Mouse (Mus musculus): ENCODE measurements around the gene Pigl. TPM values are rescaled to one million over a fixed set of nuclear protein-coding genes. Genes with fewer than 3 reads are reported as not detected.

Pigl gene
- polyA plus RNA-seq, 1 experiment from 2014 or later = 12.1 TPM

DNA sequence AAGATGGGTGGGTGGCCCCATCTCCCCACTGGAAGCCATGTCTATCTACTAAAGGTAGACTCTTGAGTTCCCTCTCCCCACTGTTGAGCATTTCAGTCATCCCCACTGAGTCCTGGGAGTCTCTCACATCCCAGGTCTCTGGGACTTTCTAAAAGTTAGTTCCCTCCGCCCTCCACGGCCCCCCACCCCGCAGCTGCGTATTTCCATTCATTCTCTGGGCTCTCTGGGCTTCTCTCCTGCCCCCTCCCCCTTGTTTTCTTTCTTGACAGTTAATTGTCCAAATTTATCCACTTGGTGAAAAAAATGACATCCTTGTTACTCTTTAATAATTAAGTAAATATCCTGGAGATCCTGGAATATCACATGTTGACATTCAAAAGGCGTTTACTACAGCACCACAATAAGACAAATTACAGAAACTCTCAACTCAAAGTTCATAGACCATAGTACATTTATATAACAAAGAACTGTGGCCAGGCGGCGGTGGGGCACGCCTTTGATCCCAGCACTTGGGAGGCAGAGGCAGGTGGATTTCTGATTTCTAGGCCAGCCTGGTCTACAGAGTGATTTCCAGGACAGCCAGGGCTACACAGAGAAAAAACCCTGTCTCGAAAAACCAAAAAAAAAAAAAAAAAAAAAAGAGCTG is 17.5 kb upstream of the Pigl start:
- Histone ChIP-seq H3K4me1 (ENCODE audit: control insufficient read depth, insufficient read depth, low read length) (no peaks in the 10 kb centered on the region), H3K27ac (replicated peaks; ENCODE audit: low read depth, low read length) (no peak overlapping the region), H3K36me3 (replicated peaks; ENCODE audit: control insufficient read depth, insufficient read depth, low read depth, low read length) (no peaks in the 10 kb centered on the region; the same call in 1 of the 2 replicates), H3K9ac (replicated peaks; ENCODE audit: low read length) (no peak overlapping the region), H3K27me3 (ENCODE audit: control insufficient read depth, insufficient read depth, low read length) (no peaks in the 10 kb centered on the region), H3K4me2 (ENCODE audit: low read depth, low read length) (no peak overlapping the region), H3K9me3 (replicated peaks; ENCODE audit: control insufficient read depth, low read length) (no peaks in the 10 kb centered on the region), H3K4me3 (ENCODE audit: low read depth, low read length) (no peak overlapping the region)
- DNase-seq (ENCODE audit: low spot score) (no peak), ATAC-seq (replicated peaks; ENCODE audit: insufficient number of reproducible peaks, low FRiP score, low TSS enrichment, low read depth) (no peak)
- 96% methylated on average over 9 of the region's 9 CpGs for WGBS

DNA sequence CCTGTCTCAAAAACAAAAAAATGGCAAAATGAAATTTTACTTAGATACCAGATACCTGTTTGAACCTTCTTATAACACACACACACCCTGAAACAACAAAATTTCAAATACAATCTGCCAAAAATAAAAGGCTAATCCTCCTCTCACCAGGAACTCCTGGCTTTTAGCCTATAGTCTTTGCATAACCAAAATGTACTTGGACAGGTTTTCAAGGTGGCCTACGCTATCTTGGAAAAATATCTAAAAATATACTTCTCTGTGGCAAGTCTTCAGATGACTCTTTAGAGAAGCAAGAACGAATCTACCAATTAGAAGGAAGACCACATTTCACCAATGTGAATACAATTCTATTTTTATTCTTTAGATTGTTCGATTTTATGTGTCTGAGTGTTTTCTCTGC is 12.5 kb upstream of the Pigl start:
- H3K9ac ChIP-seq (replicated peaks; ENCODE audit: low read length) = no peak overlapping the region
- no peak overlapping the region for H3K27ac ChIP-seq (replicated peaks; ENCODE audit: low read depth, low read length)
- 95% methylated on average over 3 of the region's 3 CpGs for whole genome bisulfite sequencing
- H3K27me3 ChIP-seq (ENCODE audit: control insufficient read depth, insufficient read depth, low read length) = no peaks in the 10 kb centered on the region
- no peaks in the 10 kb centered on the region for H3K9me3 ChIP-seq (replicated peaks; ENCODE audit: control insufficient read depth, low read length)
- no peak overlapping the region for H3K4me3 ChIP-seq (ENCODE audit: low read depth, low read length)
- no peaks in the 10 kb centered on the region for H3K36me3 ChIP-seq (replicated peaks; ENCODE audit: control insufficient read depth, insufficient read depth, low read depth, low read length)
- no peak for DNase-seq (ENCODE audit: low spot score)
- no peaks in the 10 kb centered on the region for H3K4me1 ChIP-seq (ENCODE audit: control insufficient read depth, insufficient read depth, low read length)
- ATAC-seq (replicated peaks; ENCODE audit: insufficient number of reproducible peaks, low FRiP score, low TSS enrichment, low read depth) = no peak
- H3K4me2 ChIP-seq (ENCODE audit: low read depth, low read length) = no peak overlapping the region

DNA sequence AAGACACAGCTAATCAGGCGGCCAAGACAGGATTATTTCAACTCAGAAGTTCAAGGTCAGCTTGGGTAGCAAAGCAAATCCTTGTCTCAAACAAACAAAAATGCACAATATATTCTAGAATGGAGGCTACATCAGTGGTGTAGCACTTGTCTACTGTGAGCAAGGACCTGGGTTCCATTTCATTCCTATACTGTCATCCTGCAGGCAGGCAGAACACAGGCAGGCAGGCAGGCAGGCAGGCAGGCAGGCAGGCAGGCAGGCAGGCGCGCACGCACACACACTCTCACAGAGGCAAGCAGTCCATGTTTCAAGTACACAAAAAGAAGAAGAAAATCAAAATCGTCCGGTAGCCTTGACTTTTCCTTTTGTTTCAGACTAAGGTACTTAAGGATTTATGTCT is 9.3 kb upstream of the Pigl start:
- no peak for ATAC-seq (replicated peaks; ENCODE audit: insufficient number of reproducible peaks, low FRiP score, low TSS enrichment, low read depth)
- Histone ChIP-seq H3K27me3 (ENCODE audit: control insufficient read depth, insufficient read depth, low read length) (no peaks in the 10 kb centered on the region), H3K4me3 (ENCODE audit: low read depth, low read length) (no peak overlapping the region), H3K36me3 (replicated peaks; ENCODE audit: control insufficient read depth, insufficient read depth, low read depth, low read length) (no peaks in the 10 kb centered on the region; the same call in 1 of the 2 replicates), H3K9me3 (replicated peaks; ENCODE audit: control insufficient read depth, low read length) (no peaks in the 10 kb centered on the region), H3K4me1 (ENCODE audit: control insufficient read depth, insufficient read depth, low read length) (no peaks in the 10 kb centered on the region), H3K27ac (replicated peaks; ENCODE audit: low read depth, low read length) (no peak overlapping the region), H3K9ac (replicated peaks; ENCODE audit: low read length) (no peak overlapping the region), H3K4me2 (ENCODE audit: low read depth, low read length) (no peak overlapping the region)
- DNase-seq (ENCODE audit: low spot score) = no peak
- 96% methylated on average over 6 of the region's 6 CpGs for WGBS

DNA sequence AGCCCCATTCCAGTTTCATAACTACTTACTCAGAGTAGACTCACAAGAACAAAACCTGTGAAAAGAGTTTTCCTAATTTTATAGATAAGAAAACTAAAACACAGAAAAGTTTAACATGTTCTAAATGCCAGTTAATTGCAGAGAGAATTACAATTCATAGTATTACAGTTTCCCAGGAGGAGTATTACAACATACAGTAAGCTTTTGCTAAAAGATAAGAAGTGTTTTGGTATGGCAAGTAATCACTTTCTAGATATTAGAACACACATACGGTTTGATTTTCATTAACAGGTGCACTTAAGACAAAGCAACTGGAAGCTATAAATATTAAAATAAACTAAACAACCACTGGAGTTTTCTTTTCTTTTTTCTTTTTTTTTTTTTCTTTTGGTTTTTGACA is 3.1 kb upstream of the Pigl start:
- DNase-seq (ENCODE audit: low spot score) (no peak), ATAC-seq (replicated peaks; ENCODE audit: insufficient number of reproducible peaks, low FRiP score, low TSS enrichment, low read depth) (no peak)
- 78% methylated on average over 1 of the region's 1 CpGs for WGBS
- H3K9ac ChIP-seq (replicated peaks; ENCODE audit: low read length) = no peak overlapping the region
- H3K36me3 ChIP-seq (replicated peaks; ENCODE audit: control insufficient read depth, insufficient read depth, low read depth, low read length) = no peaks in the 10 kb centered on the region; the same call in 1 of the 2 replicates
- H3K4me3 ChIP-seq (ENCODE audit: low read depth, low read length) = no peak overlapping the region
- H3K4me2 ChIP-seq (ENCODE audit: low read depth, low read length) = no peak overlapping the region
- H3K27me3 ChIP-seq (ENCODE audit: control insufficient read depth, insufficient read depth, low read length) = no peaks in the 10 kb centered on the region
- no peak overlapping the region for H3K27ac ChIP-seq (replicated peaks; ENCODE audit: low read depth, low read length)
- no peaks in the 10 kb centered on the region for H3K9me3 ChIP-seq (replicated peaks; ENCODE audit: control insufficient read depth, low read length)
- no peaks in the 10 kb centered on the region for H3K4me1 ChIP-seq (ENCODE audit: control insufficient read depth, insufficient read depth, low read length)

DNA sequence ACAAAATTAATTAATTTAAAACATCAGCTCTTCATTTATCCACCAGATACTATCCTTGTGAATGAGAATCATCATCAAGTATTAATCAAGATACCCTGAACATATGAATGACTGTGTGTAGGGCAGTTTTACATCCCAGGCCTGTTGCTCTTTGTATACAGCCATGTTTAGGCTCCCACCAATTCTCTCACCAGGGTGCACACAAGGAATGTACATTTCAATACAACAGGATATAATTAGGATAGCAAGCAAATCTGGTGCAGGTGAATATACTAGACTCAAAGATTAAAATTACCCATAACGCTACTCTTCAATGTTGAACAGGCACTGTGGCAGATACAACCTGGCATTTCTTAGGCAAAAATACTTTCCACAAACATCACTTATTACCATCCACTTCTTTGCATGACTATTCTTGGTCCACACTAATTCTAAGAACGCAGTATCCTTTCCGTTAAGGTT is 2.2 kb upstream of the Pigl start:
- H3K27me3 ChIP-seq (ENCODE audit: control insufficient read depth, insufficient read depth, low read length) = no peaks in the 10 kb centered on the region
- WGBS = 11% methylated on average over 3 of the region's 3 CpGs

DNA sequence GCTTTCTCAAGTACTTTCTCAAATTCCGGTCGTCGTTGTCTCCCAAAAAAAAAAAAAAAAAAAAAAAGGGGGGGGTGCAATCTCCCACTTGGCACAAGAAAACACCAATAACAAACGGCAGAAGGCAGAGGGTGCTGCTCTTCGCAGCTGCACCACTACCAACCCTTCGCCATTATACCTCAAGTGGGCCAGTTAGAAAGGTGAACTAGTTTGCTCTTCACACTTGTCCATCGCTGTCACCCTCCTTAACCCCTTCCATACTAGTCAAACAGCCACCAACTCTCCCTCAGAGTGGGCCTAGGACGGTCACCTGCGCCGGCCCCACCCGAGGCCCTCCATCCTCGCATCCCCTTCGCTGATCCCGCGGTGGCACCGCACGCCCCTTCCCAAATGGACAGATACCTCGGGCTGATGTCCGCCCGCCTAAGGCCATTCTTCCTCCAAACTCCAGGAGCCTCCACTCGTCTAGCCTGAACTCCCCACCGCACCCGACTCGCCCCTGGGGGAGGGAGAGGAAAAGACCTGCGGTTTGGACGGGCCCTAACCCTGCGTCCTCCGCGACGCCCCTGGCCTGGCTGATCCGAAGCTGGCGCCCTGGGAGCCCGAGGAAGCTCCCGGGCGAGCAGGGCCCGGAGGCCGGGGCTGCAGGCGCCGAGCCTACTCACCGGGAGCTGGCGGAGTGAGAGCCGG is 1.6 kb upstream of the Pigl start:
- WGBS = 0% methylated on average over 42 of the region's 42 CpGs
- Histone ChIP-seq H3K4me2 (ENCODE audit: low read depth, low read length) (peak overlapping the region; percentile 62), H3K9ac (replicated peaks; ENCODE audit: low read length) (peak overlapping the region; percentile 98), H3K36me3 (replicated peaks; ENCODE audit: control insufficient read depth, insufficient read depth, low read depth, low read length) (no peaks in the 10 kb centered on the region), H3K9me3 (replicated peaks; ENCODE audit: control insufficient read depth, low read length) (no peaks in the 10 kb centered on the region), H3K27ac (replicated peaks; ENCODE audit: low read depth, low read length) (peak overlapping the region; percentile 94), H3K4me1 (ENCODE audit: control insufficient read depth, insufficient read depth, low read length) (no peaks in the 10 kb centered on the region), H3K4me3 (ENCODE audit: low read depth, low read length) (peak overlapping the region; percentile 94), H3K27me3 (ENCODE audit: control insufficient read depth, insufficient read depth, low read length) (no peaks in the 10 kb centered on the region)
- DNase-seq (ENCODE audit: low spot score) (peak; percentile 55), ATAC-seq (replicated peaks; ENCODE audit: insufficient number of reproducible peaks, low FRiP score, low TSS enrichment, low read depth) (peak; percentile 81)

More for the DNA sequence above, 2.2 kb upstream of the Pigl start:
- no peak for DNase-seq (ENCODE audit: low spot score)
- Histone ChIP-seq H3K9ac (replicated peaks; ENCODE audit: low read length) (peak overlapping the region; percentile 98), H3K36me3 (replicated peaks; ENCODE audit: control insufficient read depth, insufficient read depth, low read depth, low read length) (no peaks in the 10 kb centered on the region), H3K4me2 (ENCODE audit: low read depth, low read length) (peak overlapping the region; percentile 62), H3K4me1 (ENCODE audit: control insufficient read depth, insufficient read depth, low read length) (no peaks in the 10 kb centered on the region), H3K4me3 (ENCODE audit: low read depth, low read length) (peak overlapping the region; percentile 94), H3K9me3 (replicated peaks; ENCODE audit: control insufficient read depth, low read length) (no peaks in the 10 kb centered on the region), H3K27ac (replicated peaks; ENCODE audit: low read depth, low read length) (no peak overlapping the region)
- no peak for ATAC-seq (replicated peaks; ENCODE audit: insufficient number of reproducible peaks, low FRiP score, low TSS enrichment, low read depth)

DNA sequence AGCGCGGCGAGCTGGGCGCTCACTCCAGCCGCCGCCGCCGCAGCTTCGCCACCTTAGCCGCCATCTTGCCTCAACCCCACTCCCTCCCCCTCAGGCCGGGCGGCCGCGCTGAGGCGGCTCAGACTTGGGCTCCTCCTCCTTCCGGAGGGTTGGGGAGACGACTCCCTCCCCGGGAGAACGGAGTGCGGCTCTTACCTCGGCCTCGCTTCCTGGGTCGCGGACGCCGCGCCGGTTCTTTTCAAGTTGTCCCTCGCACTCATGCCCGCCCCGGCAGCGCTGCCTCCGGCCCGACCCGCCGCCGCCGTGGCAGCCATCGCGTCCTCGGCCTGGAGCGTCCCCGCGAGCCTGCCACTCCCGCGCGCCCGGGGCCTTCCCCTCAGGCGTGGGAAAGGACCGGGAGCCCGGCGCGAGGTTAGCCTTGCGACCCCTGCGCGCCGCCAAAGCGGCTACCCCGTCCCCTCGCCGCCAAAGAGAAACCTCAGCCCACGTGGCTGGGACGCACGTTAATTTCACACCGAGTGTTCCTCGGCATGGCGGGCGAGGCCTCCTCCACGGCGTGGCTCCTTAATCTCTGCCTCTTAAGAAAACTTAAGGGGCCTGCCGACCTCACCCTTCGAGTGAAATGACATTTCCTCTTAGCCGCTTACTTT is 894 bp upstream of the Pigl start:
- Histone ChIP-seq H3K27ac (replicated peaks; ENCODE audit: low read depth, low read length) (peak overlapping the region; percentile 94), H3K9ac (replicated peaks; ENCODE audit: low read length) (peak overlapping the region; percentile 98), H3K27me3 (ENCODE audit: control insufficient read depth, insufficient read depth, low read length) (no peaks in the 10 kb centered on the region), H3K36me3 (replicated peaks; ENCODE audit: control insufficient read depth, insufficient read depth, low read depth, low read length) (no peaks in the 10 kb centered on the region), H3K4me2 (ENCODE audit: low read depth, low read length) (peak overlapping the region; percentile 62), H3K4me1 (ENCODE audit: control insufficient read depth, insufficient read depth, low read length) (no peaks in the 10 kb centered on the region), H3K9me3 (replicated peaks; ENCODE audit: control insufficient read depth, low read length) (no peaks in the 10 kb centered on the region), H3K4me3 (ENCODE audit: low read depth, low read length) (peak overlapping the region; percentile 94)
- ATAC-seq (replicated peaks; ENCODE audit: insufficient number of reproducible peaks, low FRiP score, low TSS enrichment, low read depth) = peak; percentile 96
- peak; percentile 93 for DNase-seq (ENCODE audit: low spot score)
- WGBS = under 1% methylated on average over 62 of the region's 73 CpGs

DNA sequence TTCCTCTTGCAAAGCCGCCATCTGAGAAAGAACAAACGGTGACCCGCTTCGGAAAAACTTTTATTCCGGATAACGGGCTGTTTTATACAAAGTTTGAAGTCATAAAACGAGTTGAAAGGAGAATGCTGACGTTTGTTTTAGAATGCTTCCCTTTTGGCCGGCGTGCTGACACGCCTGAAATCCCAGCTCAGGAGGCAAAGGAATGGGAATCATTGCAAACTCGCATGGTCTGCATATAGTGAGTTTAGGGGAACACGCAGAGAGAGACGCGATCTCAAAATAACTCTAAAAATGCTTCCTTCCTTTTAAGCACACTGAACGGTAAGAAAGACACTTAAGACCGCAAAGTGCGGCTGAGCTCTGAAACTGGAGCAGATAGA is 379 bp upstream of the Pigl start:
- no peaks in the 10 kb centered on the region for H3K36me3 ChIP-seq (replicated peaks; ENCODE audit: control insufficient read depth, insufficient read depth, low read depth, low read length)
- ATAC-seq (replicated peaks; ENCODE audit: insufficient number of reproducible peaks, low FRiP score, low TSS enrichment, low read depth) (no peak), DNase-seq (ENCODE audit: low spot score) (no peak)
- H3K9ac ChIP-seq (replicated peaks; ENCODE audit: low read length) = peak overlapping the region; percentile 98
- WGBS = 0% methylated on average over 18 of the region's 18 CpGs
- no peaks in the 10 kb centered on the region for H3K9me3 ChIP-seq (replicated peaks; ENCODE audit: control insufficient read depth, low read length)
- H3K4me1 ChIP-seq (ENCODE audit: control insufficient read depth, insufficient read depth, low read length) = no peaks in the 10 kb centered on the region
- H3K4me2 ChIP-seq (ENCODE audit: low read depth, low read length) = peak overlapping the region; percentile 62
- H3K27ac ChIP-seq (replicated peaks; ENCODE audit: low read depth, low read length) = peak overlapping the region; percentile 94
- H3K27me3 ChIP-seq (ENCODE audit: control insufficient read depth, insufficient read depth, low read length) = no peaks in the 10 kb centered on the region
- H3K4me3 ChIP-seq (ENCODE audit: low read depth, low read length) = peak overlapping the region; percentile 94
